Mouse (Mus musculus) lung, postnatal 25 days (tissue): ENCODE results near the gene Gfra1.
A peak's percentile ranks its signal among the peaks of the same experiment; 100 is the strongest.

Experiments
- DNase-seq: peaks from one replicate; pipeline ENCODE4 v3.0.0; 2022; ENCODE audit warnings: low spot score

Gene Gfra1

DNA sequence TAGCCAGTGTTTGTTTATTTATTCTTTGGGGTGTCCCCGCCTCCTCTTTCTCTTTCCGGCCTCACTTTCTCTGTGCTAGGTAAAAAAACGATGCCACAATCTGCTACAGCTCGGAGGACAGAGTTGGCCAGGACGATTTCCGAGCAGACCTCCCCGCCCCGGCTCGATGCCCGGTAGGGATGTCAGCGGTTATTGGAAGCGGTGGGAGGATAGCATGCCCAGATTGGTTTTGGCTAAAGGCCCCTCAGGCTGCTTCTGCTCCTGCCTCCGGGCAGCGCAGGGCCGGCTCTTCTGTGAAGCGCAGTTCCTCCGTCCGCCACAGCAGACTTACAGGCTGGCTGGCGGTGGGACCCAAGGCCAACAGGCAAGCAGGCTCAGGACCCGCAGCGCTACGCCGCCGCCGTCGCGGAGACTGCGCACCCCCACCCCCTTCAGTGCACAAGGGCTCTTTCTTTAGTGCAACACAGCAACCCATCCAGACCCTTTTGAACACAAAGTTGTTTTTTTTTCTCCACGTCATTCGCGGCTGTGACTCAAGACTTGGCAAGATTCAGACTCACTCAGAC is at the start of gene Gfra1:
Gene Gfra1 (minus strand): TSS at position 414 of the 566 bp plus-strand sequence.
- DNase-seq: no peak

DNA sequence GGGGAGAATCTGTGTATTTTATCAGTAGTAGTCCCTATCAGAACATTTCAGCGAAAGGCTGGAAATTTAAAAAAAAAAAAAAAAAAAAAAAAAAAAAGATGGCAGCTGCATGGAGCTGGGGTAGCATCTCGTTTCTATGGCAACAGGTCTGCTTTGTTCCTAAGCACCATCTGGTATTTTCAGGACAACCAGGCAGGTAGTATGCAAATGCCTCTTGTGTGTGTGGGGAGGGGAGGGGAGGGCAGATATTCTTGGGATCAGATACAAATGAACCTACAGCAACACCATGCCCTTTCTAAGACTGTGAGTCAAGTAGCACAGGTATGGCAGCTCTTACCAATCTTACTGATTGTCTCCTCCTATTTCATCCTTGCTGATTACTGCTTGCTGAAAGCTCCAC is 44.3 kb upstream of the Gfra1 start:
- DNase-seq: no peak

DNA sequence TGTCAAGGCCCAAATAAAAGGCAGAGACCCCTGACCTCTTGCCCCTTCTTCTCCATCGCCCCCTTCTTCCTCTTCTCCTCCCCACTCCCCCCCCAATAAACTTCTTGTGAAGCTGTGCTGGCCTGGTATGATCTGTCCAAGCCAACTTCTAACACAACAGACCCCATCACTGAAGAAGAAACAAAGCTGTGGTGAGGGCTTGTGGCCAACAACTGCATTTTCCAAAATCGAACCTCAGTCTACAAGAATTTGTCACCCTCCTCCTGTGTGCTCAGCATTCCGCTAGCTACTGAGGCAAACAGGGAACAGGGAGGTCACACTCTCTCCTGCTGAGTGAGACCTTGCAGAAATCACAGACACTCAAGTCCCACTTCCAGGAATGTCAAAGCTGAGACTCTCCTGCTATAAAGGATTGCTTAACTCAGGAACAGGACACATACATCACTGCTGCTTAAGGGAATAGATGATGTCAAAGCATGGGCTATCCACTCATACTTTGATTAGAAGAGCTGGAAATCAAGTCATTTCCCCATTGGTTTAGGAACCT is 43.8 kb upstream of the Gfra1 start:
- no peak for DNase-seq

- DNase-seq: no peak
These were observed 41.4 kb upstream of the Gfra1 start for GRCm38 (mm10) chr19:58497106-58497505.

- no peak for DNase-seq
These were observed 31.0 kb upstream of the Gfra1 start for GRCm38 (mm10) chr19:58486686-58487085.

GRCm38 (mm10) chr19:58482373-58482977 is 26.8 kb upstream of the Gfra1 start:
- no peak for DNase-seq

GRCm38 (mm10) chr19:58474251-58474650 is 18.5 kb upstream of the Gfra1 start:
- no peak for DNase-seq

GRCm38 (mm10) chr19:58469421-58469820 is 13.7 kb upstream of the Gfra1 start:
- peak; percentile 82 for DNase-seq

GRCm38 (mm10) chr19:58468331-58468730 is 12.6 kb upstream of the Gfra1 start:
- DNase-seq: no peak

- DNase-seq: no peak
These were observed 8.0 kb upstream of the Gfra1 start for GRCm38 (mm10) chr19:58463755-58464154.

GRCm38 (mm10) chr19:58460361-58461022 is 4.8 kb upstream of the Gfra1 start:
- no peak for DNase-seq

- no peak for DNase-seq
These were observed 867 bp upstream of the Gfra1 start for GRCm38 (mm10) chr19:58456491-58457061.

GRCm38 (mm10) chr19:58455061-58455495 is 631 bp downstream of the Gfra1 start:
- no peak for DNase-seq

GRCm38 (mm10) chr19:58454261-58455060 is 1.2 kb downstream of the Gfra1 start:
- DNase-seq: no peak

DNA sequence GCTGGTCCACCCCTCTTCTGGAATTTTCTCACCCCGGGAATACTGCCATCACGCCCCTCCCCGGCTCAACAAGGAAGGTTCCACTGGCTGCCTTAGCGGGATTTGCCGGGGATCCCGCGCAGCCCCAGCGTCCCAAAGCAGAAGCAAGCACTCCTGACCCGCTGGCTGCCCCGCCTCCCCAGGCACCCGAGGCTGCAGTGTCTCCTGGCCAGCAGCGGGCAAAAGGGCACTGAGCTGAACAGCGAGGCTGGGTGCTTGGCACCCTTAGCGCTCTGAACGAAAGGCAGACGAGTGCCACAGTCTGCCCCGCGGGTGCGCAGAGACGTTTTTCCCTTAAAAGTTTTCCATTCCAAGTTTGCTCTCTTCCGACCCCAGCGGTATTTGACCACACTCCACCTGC is 2.1 kb downstream of the Gfra1 start:
- DNase-seq: peak; percentile 18

DNA sequence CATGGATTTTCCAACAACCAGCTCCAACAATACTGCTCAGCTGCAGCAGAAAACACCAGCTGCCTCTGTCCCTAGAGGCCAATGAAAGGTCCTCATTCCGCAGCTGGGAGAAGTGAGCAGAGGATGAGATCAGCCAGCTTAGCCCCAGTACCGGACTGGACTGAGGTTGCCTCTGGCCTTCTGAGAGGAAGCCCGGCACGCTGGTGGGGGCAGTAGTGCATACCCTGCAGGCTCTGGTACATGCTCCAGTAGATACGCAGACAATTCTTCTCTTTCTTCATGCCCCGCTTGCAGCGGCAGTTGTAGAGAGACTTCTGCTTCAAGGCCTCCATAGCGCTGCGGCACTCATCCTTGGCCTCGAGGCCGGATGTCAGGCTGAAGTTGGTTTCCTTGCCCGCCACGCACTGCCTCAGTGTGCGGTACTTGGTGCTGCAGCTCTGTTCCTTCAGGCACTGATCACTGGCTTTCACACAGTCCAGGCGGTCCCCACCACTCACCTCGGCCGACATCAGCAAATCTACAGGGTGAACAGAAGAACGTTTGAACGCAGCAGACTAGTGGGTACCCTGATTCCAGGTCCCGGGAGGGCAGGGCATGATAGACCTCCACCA is 2.7 kb downstream of the Gfra1 start:
- no peak for DNase-seq

GRCm38 (mm10) chr19:58452178-58452819 is 3.4 kb downstream of the Gfra1 start:
- DNase-seq: no peak

DNA sequence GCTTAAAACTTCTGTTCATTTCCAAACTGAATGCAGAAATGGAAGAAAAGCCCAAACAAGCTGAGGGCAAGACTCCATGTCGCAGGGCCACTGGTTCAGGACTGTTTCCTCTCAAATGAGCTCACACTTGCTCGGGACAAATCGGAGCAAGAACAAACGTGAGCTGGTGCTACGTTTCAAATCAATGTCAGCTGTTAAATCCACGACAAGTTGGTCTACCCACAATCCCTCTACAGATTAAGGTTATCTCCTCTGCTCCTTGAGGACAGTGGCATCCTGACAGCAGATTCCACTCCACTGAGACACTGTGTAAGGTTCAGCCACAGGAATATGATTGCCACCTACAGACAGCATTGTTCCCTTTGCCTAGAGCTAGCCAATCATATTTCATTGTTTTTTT is 4.4 kb downstream of the Gfra1 start:
- no peak for DNase-seq

GRCm38 (mm10) chr19:58450716-58451115 is 5.0 kb downstream of the Gfra1 start:
- no peak for DNase-seq

DNA sequence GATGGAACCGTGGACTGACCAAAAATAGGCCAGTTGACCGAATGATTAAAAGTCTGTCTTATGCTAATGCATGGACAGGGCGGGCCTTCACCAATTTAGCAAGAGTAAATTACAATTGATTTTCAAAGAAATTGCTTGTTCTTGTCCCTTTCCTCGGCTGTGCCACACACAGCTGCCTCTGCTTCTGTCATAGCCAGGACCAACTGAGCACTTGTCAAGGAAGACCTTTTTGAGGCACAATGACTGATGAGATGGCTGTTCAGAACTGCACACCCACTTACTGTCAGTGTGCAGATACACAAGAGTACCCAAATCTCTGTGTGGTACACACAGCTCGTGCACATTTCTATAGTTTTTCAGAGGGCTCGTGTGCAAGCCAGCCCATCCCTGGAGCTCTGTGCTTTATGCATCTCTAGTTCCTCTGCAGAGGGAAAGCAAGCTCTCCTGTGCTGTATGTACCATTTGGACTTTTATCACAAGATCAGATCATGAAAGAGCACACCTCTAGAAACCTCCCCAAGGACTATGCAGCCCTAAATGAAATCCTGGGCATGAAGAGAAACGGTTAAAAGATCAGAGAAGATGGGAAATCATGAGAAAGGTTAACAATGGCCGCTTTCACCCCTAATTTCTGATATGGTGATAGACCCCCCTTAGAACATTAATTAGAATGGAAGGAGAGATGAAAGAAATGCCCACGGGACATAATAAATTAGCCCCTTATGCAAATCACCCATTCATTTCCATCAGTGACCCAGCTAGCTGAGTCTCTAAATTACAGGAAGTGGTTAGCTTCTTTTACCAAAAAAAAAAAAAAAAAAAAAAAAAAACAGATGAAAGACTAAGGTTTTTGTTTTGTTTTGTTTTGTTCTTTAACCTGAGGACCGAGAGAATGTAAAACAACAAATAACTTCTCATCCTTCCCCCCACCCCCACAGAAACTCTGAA is 12.7 kb downstream of the Gfra1 start:
- DNase-seq: no peak
